Mouse (Mus musculus): ENCODE results near the gene Tbx20.

DNA sequence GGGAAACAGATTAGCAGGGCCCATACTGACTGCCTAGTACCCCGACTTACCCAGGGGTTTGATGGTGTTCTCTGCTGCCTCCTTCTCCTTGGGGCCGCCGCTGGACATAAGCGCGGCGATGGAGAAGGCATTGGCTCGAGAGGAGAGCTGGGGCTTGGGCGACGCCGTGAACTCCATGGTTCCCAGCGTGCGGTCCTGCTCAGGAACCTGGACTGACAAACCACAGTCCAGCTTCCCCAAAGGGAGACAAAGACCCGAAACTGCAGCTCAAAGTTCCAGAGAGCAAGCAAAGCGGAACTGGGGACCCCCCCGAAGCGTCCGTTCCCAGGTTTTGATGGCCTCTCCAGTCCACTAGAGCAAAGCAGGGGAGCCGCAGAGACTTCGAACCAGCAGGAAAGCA lies 434 bp downstream of the Tbx20 start:
- TF ChIP-seq POLR2A (IDR thresholded peaks at IDR 0.05; ENCODE audit: low read depth, low read length) (no peak), CTCF (IDR thresholded peaks at IDR 0.05; ENCODE audit: extremely low read depth, insufficient read length, insufficient replicate concordance, low read depth, low read length) (no peak)

Data from small intestine, adult 2 months (tissue).